Mouse (Mus musculus): Measurements from ENCODE around the gene Ube2i.

DNA sequence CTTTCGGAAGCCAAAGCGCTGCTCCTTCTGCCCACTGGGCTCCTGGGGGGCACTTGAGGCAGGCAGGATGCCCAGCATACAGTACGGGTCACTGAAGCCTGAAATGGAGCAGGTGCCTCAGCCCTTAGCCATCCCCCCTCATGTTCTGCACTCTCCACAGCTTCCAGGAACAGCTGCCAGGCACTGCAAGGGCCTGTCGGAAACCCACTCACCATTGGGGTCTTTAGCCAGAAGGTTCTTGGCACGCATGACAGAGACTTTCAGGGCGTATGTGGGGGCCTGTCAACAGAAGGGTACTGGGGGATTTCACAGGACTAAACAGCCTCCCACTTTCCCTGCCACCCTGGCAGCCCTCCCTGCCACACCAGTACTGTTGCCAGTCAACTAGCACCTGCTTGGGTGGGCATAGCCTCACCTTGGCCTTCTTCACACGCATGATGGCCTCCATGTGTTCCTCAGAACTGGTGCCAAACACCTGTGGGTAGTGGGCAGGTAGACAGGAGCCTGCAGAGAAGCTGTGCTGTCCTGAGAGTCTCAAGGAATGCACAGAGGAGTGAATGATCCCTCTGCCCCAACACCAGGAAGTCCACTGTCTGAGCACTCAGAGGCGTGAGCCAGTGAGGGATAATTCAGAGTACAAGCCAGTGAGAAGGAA, 24.1 kb downstream of the Ube2i start:
- TF ChIP-seq CTCF (IDR thresholded peaks at IDR 0.05; ENCODE audit: control insufficient read depth, insufficient read depth, insufficient replicate concordance, low read depth, low read length) (no peak), POLR2A (IDR thresholded peaks at IDR 0.05; ENCODE audit: control insufficient read depth, low read depth, low read length) (no peak)

Measured in testis, adult 2 months (tissue).